Mouse (Mus musculus) midbrain, postnatal 0 days (tissue): ENCODE measurements around the gene Galp. TPM values are rescaled to one million over a fixed set of nuclear protein-coding genes. Genes with fewer than 3 reads are reported as not detected.

Experiments
- ATAC-seq: fragments of 200-750 bp; cut with Nextera tagmentation; 2 replicates; pipeline ENCODE4 v1.8.0; 2017; ENCODE audit warnings: moderate number of reproducible peaks, mild to moderate bottlenecking, moderate TSS enrichment, moderate library complexity; ENCODE audit not compliant: low FRiP score
- DNase-seq: peaks from one replicate; pipeline ENCODE4 v3.0.0-alpha.2; 2015; ENCODE audit warnings: low spot score
- H3K27ac ChIP-seq: fragments of 300-500 bp; sonication (generic); 2 replicates; pipeline ENCODE4 v1.5.1; 2014; ENCODE audit warnings: low read depth, mild to moderate bottlenecking, low read length, mixed read lengths
- H3K27me3 ChIP-seq: fragments of 300-500 bp; sonication (generic); 2 replicates; pipeline ENCODE4 v1.6.1; 2014; ENCODE audit warnings: low read length, control low read depth, mixed read lengths; ENCODE audit not compliant: insufficient read depth
- H3K36me3 ChIP-seq: fragments of 300-500 bp; sonication (generic); 2 replicates; pipeline ENCODE4 v1.6.1; 2014; ENCODE audit warnings: low read length, control low read depth, mixed read lengths; ENCODE audit not compliant: insufficient read depth
- H3K4me1 ChIP-seq: fragments of 300-500 bp; sonication (generic); 2 replicates; pipeline ENCODE4 v1.6.1; 2014; ENCODE audit warnings: mild to moderate bottlenecking, control low read depth, antibody characterized with exemption, low read length, mixed read lengths; ENCODE audit not compliant: insufficient read depth
- H3K4me2 ChIP-seq: fragments of 300-500 bp; sonication (generic); 2 replicates; pipeline ENCODE4 v1.6.1; 2014; ENCODE audit warnings: low read depth, mild to moderate bottlenecking, low read length, mixed read lengths; ENCODE audit not compliant: poor library complexity, severe bottlenecking
- H3K4me3 ChIP-seq: fragments of 300-500 bp; sonication (generic); 2 replicates; pipeline ENCODE4 v1.5.1; 2014; ENCODE audit warnings: low read depth, mild to moderate bottlenecking, low read length, moderate library complexity
- H3K9ac ChIP-seq: fragments of 300-500 bp; sonication (generic); replicated peaks from 2 replicates; pipeline ENCODE4 v1.6.1; 2014; ENCODE audit warnings: mild to moderate bottlenecking, low read length, moderate library complexity, mixed read lengths; ENCODE audit not compliant: poor library complexity, severe bottlenecking
- H3K9me3 ChIP-seq: fragments of 300-500 bp; sonication (generic); 2 replicates; pipeline ENCODE4 v1.6.1; 2016; ENCODE audit warnings: low read length, control low read depth
- CTCF ChIP-seq: IDR thresholded peaks from 2 replicates; pipeline ENCODE4 v1.5.1; 2016; ENCODE audit warnings: antibody characterized with exemption, mild to moderate bottlenecking
- WGBS: fragments of 180-500 bp; shearing (Covaris S2); extraction: QIAGEN DNeasy Blood & Tissue Kit; methylation state at CpG from one replicate; pipeline ENCODE4 v1.1.7; 2014; 5-methylcytosine and 5-hydroxymethylcytosine counted together
- polyA plus RNA-seq: library from polyadenylated mRNA; unstranded; fragments of >200 nt; fragmentation: Nextera tagmentation; extraction: Ambion mirVana; gene quantifications from 2 replicates; pipeline ENCODE4 v1.2.1, GENCODE M21; 2015
- total RNA-seq: library from RNA; depleted of rRNA; stranded (reverse); fragments of >200 nt; gene quantifications from 2 replicates; pipeline ENCODE4 v1.2.3, GENCODE M21; 2014

Galp gene
- total and polyA plus RNA-seq, 2 experiments from 2014 or later, result not detected

- 55% methylated on average over 3 of the region's 3 CpGs for WGBS
- Histone ChIP-seq H3K4me1 (no peaks in the 10 kb centered on the region), H3K9me3 (no peaks in the 10 kb centered on the region), H3K4me2 (no peak overlapping the region), H3K36me3 (no peaks in the 10 kb centered on the region), H3K9ac (no peak overlapping the region), H3K27ac (no peak overlapping the region), H3K4me3 (no peak overlapping the region), H3K27me3 (0 out of 2 replicates have a peak, but pooled peaks cover 3% of the 10 kb centered on the region)
- DNase-seq, result no peak
- TF ChIP-seq CTCF, result no peak
- ATAC-seq, result no peak
These were observed 35.3 kb upstream of the Galp start for GRCm38 (mm10) chr7:6161541-6161940.

- H3K9me3 ChIP-seq, result no peaks in the 10 kb centered on the region
These were observed 34.7 kb upstream of the Galp start for GRCm38 (mm10) chr7:6162172-6162571.

GRCm38 (mm10) chr7:6164671-6165070, 32.2 kb upstream of the Galp start:
- no peak overlapping the region for H3K9ac ChIP-seq
- H3K9me3 ChIP-seq, result no peaks in the 10 kb centered on the region
- no peak overlapping the region for H3K4me2 ChIP-seq
- WGBS, result 67% methylated on average over 5 of the region's 5 CpGs
- no peak for TF ChIP-seq CTCF
- H3K4me1 ChIP-seq, result no peaks in the 10 kb centered on the region
- H3K36me3 ChIP-seq, result no peaks in the 10 kb centered on the region
- no peak overlapping the region for H3K27ac ChIP-seq
- 0 out of 2 replicates have a peak, but pooled peaks cover 3% of the 10 kb centered on the region for H3K27me3 ChIP-seq
- no peak for DNase-seq
- ATAC-seq, result no peak
- H3K4me3 ChIP-seq, result no peak overlapping the region

More at GRCm38 (mm10) chr7:6162172-6162571, 34.7 kb upstream of the Galp start:
- Histone ChIP-seq H3K27me3 (0 out of 2 replicates have a peak, but pooled peaks cover 3% of the 10 kb centered on the region), H3K36me3 (no peaks in the 10 kb centered on the region), H3K9ac (no peak overlapping the region), H3K27ac (no peak overlapping the region), H3K4me1 (no peaks in the 10 kb centered on the region), H3K4me3 (no peak overlapping the region), H3K4me2 (no peak overlapping the region)
- DNase-seq (no peak), ATAC-seq (no peak)
- WGBS, result 77% methylated on average over 4 of the region's 4 CpGs
- TF ChIP-seq CTCF, result no peak

GRCm38 (mm10) chr7:6169403-6169802, 27.5 kb upstream of the Galp start:
- Histone ChIP-seq H3K4me3 (no peak overlapping the region), H3K4me1 (no peaks in the 10 kb centered on the region), H3K36me3 (no peaks in the 10 kb centered on the region), H3K9ac (no peak overlapping the region), H3K27ac (no peak overlapping the region), H3K4me2 (no peak overlapping the region), H3K27me3 (no peaks in the 10 kb centered on the region), H3K9me3 (no peaks in the 10 kb centered on the region)
- WGBS, result 62% methylated on average over 3 of the region's 3 CpGs
- DNase-seq, result no peak
- ATAC-seq, result no peak
- no peak for TF ChIP-seq CTCF

- no peak for TF ChIP-seq CTCF
- H3K27ac ChIP-seq, result no peak overlapping the region
- H3K36me3 ChIP-seq, result no peaks in the 10 kb centered on the region
- H3K4me2 ChIP-seq, result no peak overlapping the region
- no peak overlapping the region for H3K4me3 ChIP-seq
- WGBS, result 76% methylated on average over 9 of the region's 9 CpGs
- no peak overlapping the region for H3K9ac ChIP-seq
- DNase-seq (no peak), ATAC-seq (no peak)
- H3K9me3 ChIP-seq, result no peaks in the 10 kb centered on the region
- no peaks in the 10 kb centered on the region for H3K27me3 ChIP-seq
- H3K4me1 ChIP-seq, result no peaks in the 10 kb centered on the region
These were observed 26.5 kb upstream of the Galp start for GRCm38 (mm10) chr7:6170391-6170790.

GRCm38 (mm10) chr7:6170871-6171270, 26.0 kb upstream of the Galp start:
- Histone ChIP-seq H3K36me3 (no peaks in the 10 kb centered on the region), H3K4me2 (peak overlapping the region; percentile 66), H3K4me1 (no peaks in the 10 kb centered on the region), H3K9me3 (no peaks in the 10 kb centered on the region), H3K9ac (no peak overlapping the region), H3K27ac (peak overlapping the region; percentile 79), H3K4me3 (peak overlapping the region; percentile 63; the same call in 1 of the 2 replicates), H3K27me3 (no peaks in the 10 kb centered on the region)
- WGBS, result 49% methylated on average over 6 of the region's 6 CpGs
- no peak for TF ChIP-seq CTCF
- no peak for DNase-seq
- ATAC-seq, result no peak
